23 mouse cellular contexts compared by ENCODE assay signal in genomic region chr2:167585273-167585672, GRCm38 (mm10). TPM values are rescaled to one million over a fixed set of nuclear protein-coding genes. Genes with fewer than 3 reads are reported as not detected.
DNase-seq lines count a peak whose midpoint lies in the region; ATAC-seq and TF ChIP-seq lines count a peak whose summit lies in the region.
"Had no signal": no experiment of that assay in that cellular context is flagged by ENCODE, and none has a peak within 500 bp of the region (broad histone marks: within the 10 kb centered on the region; RNA-seq: fewer than 3 reads in every experiment).

No protein-coding gene starts in this region.

- 38% methylated on average over 2 of the region's 2 CpGs for WGBS in kidney, embryonic 15.5 days
- WGBS in midbrain, embryonic 10.5 days = 85% methylated on average over 2 of the region's 2 CpGs
- 92% methylated on average over 2 of the region's 2 CpGs for WGBS in midbrain, embryonic 14.5 days

- no peaks in the 10 kb centered on the region for H3K36me3 ChIP-seq in kidney, embryonic 15.5 days
- H3K36me3 ChIP-seq in midbrain, embryonic 10.5 days = no peaks in the 10 kb centered on the region
- no peaks in the 10 kb centered on the region for H3K36me3 ChIP-seq in midbrain, embryonic 14.5 days (ENCODE audit: control insufficient read depth, insufficient read depth, low read length)
- H3K36me3 ChIP-seq: forebrain, embryonic 12.5 days; hindbrain, embryonic 15.5 days; liver, embryonic 13.5 days had no signal

- peaks cover 73% of the 10 kb centered on the region for H3K4me1 ChIP-seq in kidney, embryonic 15.5 days
- peaks cover 55% of the 10 kb centered on the region for H3K4me1 ChIP-seq in midbrain, embryonic 10.5 days
- no peaks in the 10 kb centered on the region for H3K4me1 ChIP-seq in midbrain, embryonic 14.5 days (ENCODE audit: control insufficient read depth, insufficient read depth, low read length)

- no peak for ATAC-seq in kidney, embryonic 15.5 days (replicated peaks; ENCODE audit: low FRiP score)
- ATAC-seq in midbrain, embryonic 14.5 days (ENCODE audit: low FRiP score, low TSS enrichment) = no peak
- ATAC-seq: intestine, embryonic 16.5 days had no signal

- no peaks in the 10 kb centered on the region for H3K9me3 ChIP-seq in kidney, embryonic 15.5 days (replicated peaks)
- H3K9me3 ChIP-seq in midbrain, embryonic 10.5 days (replicated peaks) = no peaks in the 10 kb centered on the region
- no peaks in the 10 kb centered on the region for H3K9me3 ChIP-seq in midbrain, embryonic 14.5 days (ENCODE audit: control insufficient read depth, low read length)
- H3K9me3 ChIP-seq: forebrain, embryonic 12.5 days; hindbrain, embryonic 15.5 days; liver, embryonic 13.5 days had no signal

- no peak overlapping the region for H3K4me2 ChIP-seq in kidney, embryonic 15.5 days
- no peak overlapping the region for H3K4me2 ChIP-seq in midbrain, embryonic 14.5 days (ENCODE audit: low read length)
- H3K4me2 ChIP-seq: forebrain, embryonic 12.5 days; hindbrain, embryonic 15.5 days; liver, embryonic 13.5 days had no signal

- TF ChIP-seq CTCF in gastrocnemius, adult 2 months (IDR thresholded peaks at IDR 0.05) = no peak

- H3K27ac ChIP-seq in gastrocnemius, adult 2 months = peak overlapping the region; percentile 43
- H3K27ac ChIP-seq in kidney, embryonic 15.5 days = peak overlapping the region; percentile 16; the same call in 1 of the 2 replicates
- peak overlapping the region; percentile 70; the same call in 1 of the 2 replicates for H3K27ac ChIP-seq in midbrain, embryonic 10.5 days (replicated peaks)
- no peak overlapping the region for H3K27ac ChIP-seq in midbrain, embryonic 14.5 days (replicated peaks; ENCODE audit: low read depth, low read length)
- H3K27ac ChIP-seq: forebrain, embryonic 12.5 days; hindbrain, embryonic 15.5 days had no signal

- no peaks in the 10 kb centered on the region for H3K27me3 ChIP-seq in kidney, embryonic 15.5 days
- H3K27me3 ChIP-seq in midbrain, embryonic 10.5 days (ENCODE audit: low read depth, poor library complexity, severe bottlenecking) = peaks cover 4% of the 10 kb centered on the region; the same call in 1 of the 2 replicates
- H3K27me3 ChIP-seq in midbrain, embryonic 14.5 days (ENCODE audit: control insufficient read depth, insufficient read depth, low read length) = no peaks in the 10 kb centered on the region
- H3K27me3 ChIP-seq: hindbrain, embryonic 15.5 days; liver, embryonic 13.5 days had no signal

- no peak overlapping the region for H3K4me3 ChIP-seq in gastrocnemius, adult 2 months
- no peak overlapping the region for H3K4me3 ChIP-seq in kidney, embryonic 15.5 days (replicated peaks)
- no peak overlapping the region for H3K4me3 ChIP-seq in midbrain, embryonic 10.5 days
- no peak overlapping the region for H3K4me3 ChIP-seq in midbrain, embryonic 14.5 days (replicated peaks; ENCODE audit: low read depth, low read length)
- H3K4me3 ChIP-seq: forebrain, embryonic 12.5 days; heart, adult 2 months; hindbrain, embryonic 15.5 days; liver, embryonic 13.5 days had no signal

- H3K9ac ChIP-seq in kidney, embryonic 15.5 days = no peak overlapping the region
- no peak overlapping the region for H3K9ac ChIP-seq in midbrain, embryonic 14.5 days (replicated peaks; ENCODE audit: low read length)
- H3K9ac ChIP-seq: forebrain, embryonic 12.5 days; hindbrain, embryonic 15.5 days; liver, embryonic 13.5 days had no signal

- intact Hi-C loops in gastrocnemius, adult 2 months (cut with DNase I) = no loop called here

- no peak for DNase-seq in gastrocnemius, adult 2 months
- no peak for DNase-seq in gastrocnemius, postnatal 4 days (ENCODE audit: low spot score in 2 of 2)
- no peak for DNase-seq in kidney, adult 9 months
- no peak for DNase-seq in midbrain, embryonic 10.5 days (ENCODE audit: low spot score)
- no peak for DNase-seq in midbrain, embryonic 14.5 days
- no peak for DNase-seq in thymus, postnatal 36 days
- DNase-seq: adrenal gland, postnatal 14 days; cerebellum, adult 11 months; cerebellum, postnatal 14 days; embryo, embryonic 11 days; gastrocnemius, postnatal 10 days; heart, postnatal 36 days; kidney, postnatal 36 days; layer of hippocampus, adult 9-11 months; liver, embryonic 13.5 days; lung, postnatal 4 days; retina, postnatal 1 day; right cerebral cortex, postnatal 4 days had no signal

RNA-seq across cellular contexts. Expression of gene Ube2v1, which starts 46.6 kb away (rescaled TPM):
- 100 to 1,000 TPM; 170 to 181 TPM for total RNA-seq in gastrocnemius, adult 2 months (2021)
- total RNA-seq in gastrocnemius, postnatal 4 days (2021) = 100 to 1,000 TPM; 183 to 193 TPM
- 284 and 313 TPM in 2 replicates for polyA plus RNA-seq in kidney, embryonic 15.5 days (2015; fragmentation: Nextera tagmentation; extraction: Ambion mirVana)
- polyA plus RNA-seq in midbrain, embryonic 10.5 days (2016; fragmentation: Nextera tagmentation; extraction: Ambion mirVana) = 410 and 413 TPM in 2 replicates
- 286 and 299 TPM in 2 replicates for polyA plus RNA-seq in midbrain, embryonic 14.5 days (2014; fragmentation: Nextera tagmentation; extraction: Ambion mirVana)

RNA-seq across cellular contexts. Expression of gene Snai1, which starts 47.3 kb away (rescaled TPM):
- 1 to 10 TPM; 1.1 to 1.2 TPM for total RNA-seq in gastrocnemius, adult 2 months (2021)
- total RNA-seq in gastrocnemius, postnatal 4 days (2021) = 1 to 10 TPM; 6.3 to 7.0 TPM
- polyA plus RNA-seq in kidney, embryonic 15.5 days (2015; fragmentation: Nextera tagmentation; extraction: Ambion mirVana) = 34.3 and 37.7 TPM in 2 replicates
- 30.0 and 36.1 TPM in 2 replicates for polyA plus RNA-seq in midbrain, embryonic 10.5 days (2016; fragmentation: Nextera tagmentation; extraction: Ambion mirVana)
- 0.53 and 4.4 TPM in 2 replicates for polyA plus RNA-seq in midbrain, embryonic 14.5 days (2014; fragmentation: Nextera tagmentation; extraction: Ambion mirVana)
